Mouse (Mus musculus): ENCODE results near the gene Gsta4. TPM values are rescaled to one million over a fixed set of nuclear protein-coding genes. Genes with fewer than 3 reads are reported as not detected.
"Not testable (repeated sequence)": the region's sequence is repeated elsewhere in the genome, so short reads cannot be mapped to it uniquely, and the experiment has no call there.

The Gsta4 gene
- total RNA-seq, 2 experiments from 2014 or later, result not detected

DNA sequence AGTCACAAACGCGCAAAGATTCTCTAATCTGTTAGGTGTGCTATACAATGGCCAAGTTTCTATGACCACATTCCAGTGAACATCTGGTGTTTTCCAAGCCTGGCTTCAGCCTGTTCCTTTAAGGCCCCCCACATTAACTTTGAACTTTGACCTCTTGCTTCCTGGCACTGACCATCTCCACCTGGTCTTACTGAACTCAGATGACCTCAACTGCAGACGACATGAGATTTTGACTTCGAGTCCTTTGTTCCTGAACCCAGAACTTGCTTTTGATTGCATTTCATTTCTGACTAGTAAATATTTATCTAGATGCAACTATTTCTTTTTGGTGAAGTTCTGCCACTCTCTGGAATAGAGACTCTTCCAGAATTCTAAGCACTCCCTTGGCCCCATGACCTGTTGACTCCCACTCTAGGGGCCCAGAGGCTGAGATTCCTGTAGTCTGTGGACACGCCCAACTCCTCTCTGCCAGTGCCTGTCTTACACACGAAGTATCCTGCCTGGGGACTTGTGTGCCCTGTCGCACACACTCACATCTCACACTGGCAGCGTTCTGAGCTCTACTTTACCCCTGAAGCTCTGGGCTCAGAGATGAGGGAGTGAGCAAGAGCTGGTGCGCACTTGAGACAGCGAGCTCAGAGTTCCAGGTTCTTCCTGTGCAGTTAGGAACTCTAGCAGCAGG, 40.8 kb downstream of the Gsta4 start:
- no peak for ATAC-seq (replicated peaks; ENCODE audit: low FRiP score, poor library complexity, severe bottlenecking)

DNA sequence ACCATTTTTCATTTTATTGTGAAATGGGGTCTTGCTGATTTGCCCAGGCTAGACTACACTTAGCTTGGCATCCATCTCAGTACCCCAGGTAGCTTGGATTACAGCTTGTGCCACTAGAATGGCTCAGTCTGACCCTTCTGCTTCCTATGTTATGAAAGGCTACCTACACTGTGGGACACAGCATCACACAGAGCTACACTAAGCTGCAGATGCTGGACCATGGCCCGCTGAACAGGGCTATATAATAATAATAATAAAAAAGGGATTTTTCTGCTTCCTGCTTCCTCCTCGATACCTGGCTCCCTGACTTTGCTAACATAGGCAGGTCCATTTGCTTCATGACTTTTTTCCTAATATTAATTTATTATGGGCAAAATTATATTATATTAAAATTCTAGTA, 41.8 kb downstream of the Gsta4 start:
- ATAC-seq (replicated peaks; ENCODE audit: low FRiP score, poor library complexity, severe bottlenecking), result no peak

- no peak for ATAC-seq (replicated peaks; ENCODE audit: low FRiP score, poor library complexity, severe bottlenecking)
These were observed 42.7 kb downstream of the Gsta4 start for GRCm38 (mm10) chr9:78225304-78225703.

GRCm38 (mm10) chr9:78228122-78228521, 45.5 kb downstream of the Gsta4 start:
- no peak for ATAC-seq (replicated peaks; ENCODE audit: low FRiP score, poor library complexity, severe bottlenecking)

- ATAC-seq (replicated peaks; ENCODE audit: low FRiP score, poor library complexity, severe bottlenecking), result not testable (repeated sequence)
These were observed 47.1 kb downstream of the Gsta4 start for GRCm38 (mm10) chr9:78229658-78230057.

GRCm38 (mm10) chr9:78230461-78230860, 47.9 kb downstream of the Gsta4 start, which contains the start of gene Gsta1:
TSS of gene Gsta1 (plus strand) at chr9:78230656.
- not testable (repeated sequence) for ATAC-seq (replicated peaks; ENCODE audit: low FRiP score, poor library complexity, severe bottlenecking)

- ATAC-seq (replicated peaks; ENCODE audit: low FRiP score, poor library complexity, severe bottlenecking), result peak; percentile 51; the same call in 1 of the 2 replicates
These were observed 50.6 kb downstream of the Gsta4 start for GRCm38 (mm10) chr9:78233121-78233695.

- not testable (repeated sequence) for ATAC-seq (replicated peaks; ENCODE audit: low FRiP score, poor library complexity, severe bottlenecking)
These were observed 73.3 kb downstream of the Gsta4 start for GRCm38 (mm10) chr9:78255683-78256470.

DNA sequence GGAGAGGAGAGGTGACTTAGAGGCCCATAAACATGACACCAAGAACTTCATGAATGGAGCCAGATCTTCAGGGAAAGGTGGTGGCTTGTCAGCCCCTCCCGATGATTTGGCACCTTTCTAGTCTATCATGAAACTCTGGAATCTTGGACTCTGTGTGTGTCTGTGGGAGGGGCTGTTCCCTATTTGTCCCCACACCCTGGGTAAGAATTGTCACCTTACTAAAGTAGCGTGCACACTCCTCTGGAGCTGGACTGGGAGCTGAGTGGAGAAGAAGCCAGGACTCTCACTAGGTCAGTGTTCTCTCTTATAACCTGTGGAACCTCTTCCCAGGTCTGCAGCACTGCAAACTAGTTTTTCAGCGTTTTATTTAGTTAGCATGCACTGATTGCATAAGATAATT, 74.3 kb downstream of the Gsta4 start, which contains the start of gene Gm3776:
Gene Gm3776 (plus strand): TSS at position 216 of the 400 bp plus-strand sequence.
- not testable (repeated sequence) for ATAC-seq (replicated peaks; ENCODE audit: low FRiP score, poor library complexity, severe bottlenecking)

Other genes starting within 250 kb of the Gsta4 start
- gene Gcm1, start 130.8 kb upstream of the Gsta4 start, total RNA-seq (2015; ENCODE audit: low replicate concordance), result not detected in 2 replicates
- gene Gcm1, start 130.8 kb upstream of the Gsta4 start, total RNA-seq (2017; ENCODE audit: low replicate concordance), result not detected in 2 replicates
- 517 and 623 TPM in 2 replicates for gene Fbxo9, start 73.7 kb upstream of the Gsta4 start, total RNA-seq (2015; ENCODE audit: low replicate concordance)
- gene Fbxo9, start 73.7 kb upstream of the Gsta4 start, total RNA-seq (2017; ENCODE audit: low replicate concordance), result 741 and 893 TPM in 2 replicates
- gene Ick, start 73.6 kb upstream of the Gsta4 start, total RNA-seq (2015; ENCODE audit: low replicate concordance), result 5.4 and 13.8 TPM in 2 replicates
- 9.5 and 14.8 TPM in 2 replicates for gene Ick, start 73.6 kb upstream of the Gsta4 start, total RNA-seq (2017; ENCODE audit: low replicate concordance)
- gene Gsta1, start 47.9 kb downstream of the Gsta4 start, total RNA-seq (2015; ENCODE audit: low replicate concordance), result not detected in 2 replicates
- not detected in 2 replicates for gene Gsta1, start 47.9 kb downstream of the Gsta4 start, total RNA-seq (2017; ENCODE audit: low replicate concordance)
- gene Gm3776, start 74.4 kb downstream of the Gsta4 start, total RNA-seq (2015; ENCODE audit: low replicate concordance), result not detected in 2 replicates
- not detected in 2 replicates for gene Gm3776, start 74.4 kb downstream of the Gsta4 start, total RNA-seq (2017; ENCODE audit: low replicate concordance)
- not detected in 2 replicates for gene Gm10639, start 107.1 kb downstream of the Gsta4 start, total RNA-seq (2015; ENCODE audit: low replicate concordance)
- not detected in 2 replicates for gene Gm10639, start 107.1 kb downstream of the Gsta4 start, total RNA-seq (2017; ENCODE audit: low replicate concordance)
- not detected in 2 replicates for gene Omt2a, start 132.0 kb downstream of the Gsta4 start, total RNA-seq (2015; ENCODE audit: low replicate concordance)
- gene Omt2a, start 132.0 kb downstream of the Gsta4 start, total RNA-seq (2017; ENCODE audit: low replicate concordance), result not detected in 2 replicates
- gene Omt2b, start 144.8 kb downstream of the Gsta4 start, total RNA-seq (2015; ENCODE audit: low replicate concordance), result not detected in 2 replicates
- not detected in 2 replicates for gene Omt2b, start 144.8 kb downstream of the Gsta4 start, total RNA-seq (2017; ENCODE audit: low replicate concordance)
- not detected in 2 replicates for gene Gsta2, start 173.0 kb downstream of the Gsta4 start, total RNA-seq (2015; ENCODE audit: low replicate concordance)
- gene Gsta2, start 173.0 kb downstream of the Gsta4 start, total RNA-seq (2017; ENCODE audit: low replicate concordance), result not detected in 2 replicates
- not detected in 2 replicates for gene Dppa5a, start 185.4 kb downstream of the Gsta4 start, total RNA-seq (2015; ENCODE audit: low replicate concordance)
- not detected in 2 replicates for gene Dppa5a, start 185.4 kb downstream of the Gsta4 start, total RNA-seq (2017; ENCODE audit: low replicate concordance)
- gene Ooep, start 196.0 kb downstream of the Gsta4 start, total RNA-seq (2015; ENCODE audit: low replicate concordance), result not detected in 2 replicates
- not detected in 2 replicates for gene Ooep, start 196.0 kb downstream of the Gsta4 start, total RNA-seq (2017; ENCODE audit: low replicate concordance)
- not detected in 2 replicates for gene Ddx43, start 213.0 kb downstream of the Gsta4 start, total RNA-seq (2015; ENCODE audit: low replicate concordance)
- gene Ddx43, start 213.0 kb downstream of the Gsta4 start, total RNA-seq (2017; ENCODE audit: low replicate concordance), result not detected in 2 replicates

Data from erythroblast, adult 5-6 weeks (primary cell).